Mouse (Mus musculus) CH12.LX (cell line): Measurements from ENCODE around the gene Plxna1. TPM values are rescaled to one million over a fixed set of nuclear protein-coding genes. Genes with fewer than 3 reads are reported as not detected.

Source experiments
- DNase-seq: peaks from one replicate; pipeline ENCODE4 v3.0.0-alpha.2; 2013; ENCODE audit errors: extremely low read depth
- H3K27ac ChIP-seq: 2 replicates; pipeline ENCODE4 v1.5.1; 2012; ENCODE audit warnings: low read depth, mild to moderate bottlenecking, control low read depth, moderate library complexity; ENCODE audit not compliant: insufficient read depth
- H3K27me3 ChIP-seq: replicated peaks from 2 replicates; pipeline ENCODE3; 2012; ENCODE audit warnings: inconsistent platforms
- H3K36me3 ChIP-seq, 2 experiments: replicated peaks in 1 of 2; 2 replicates each; pipeline versions ENCODE3 to v1.6.1; 2012; ENCODE audit warnings: inconsistent platforms in 1 of 2, low read length in 1 of 2, mild to moderate bottlenecking in 1 of 2, mixed read lengths in 1 of 2, moderate library complexity in 1 of 2; ENCODE audit not compliant: control insufficient read depth in 1 of 2, insufficient read depth in 1 of 2
- H3K4me1 ChIP-seq, 2 experiments: 2 replicates each; pipeline ENCODE4 v1.6.1; 2012; ENCODE audit warnings: inconsistent platforms in 1 of 2, moderate library complexity in 1 of 2; ENCODE audit not compliant: insufficient read depth in 2 of 2, control insufficient read depth in 1 of 2
- H3K4me2 ChIP-seq: 2 replicates; pipeline ENCODE4 v1.6.1; 2012; ENCODE audit warnings: low read depth, mild to moderate bottlenecking, control low read depth; ENCODE audit not compliant: poor library complexity, insufficient read depth, severe bottlenecking
- H3K4me3 ChIP-seq, 3 experiments: fragments of 150-350 bp in 1 of 3; sonication (generic) in 1 of 3; replicated peaks in 1 of 3; 2 replicates each; pipeline versions ENCODE3 to v1.5.1; 2011 to 2012; ENCODE audit warnings: low read depth in 2 of 3, low read length in 2 of 3, mild to moderate bottlenecking in 2 of 3, moderate library complexity in 2 of 3, control low read depth in 1 of 3, improper control_type of control experiment in 1 of 3, inconsistent platforms in 1 of 3, mixed read lengths in 1 of 3; ENCODE audit not compliant: poor library complexity in 1 of 3
- H3K79me2 ChIP-seq: replicated peaks from 2 replicates; pipeline ENCODE4 v1.6.1; 2012; ENCODE audit warnings: mild to moderate bottlenecking, moderate library complexity; ENCODE audit not compliant: control insufficient read depth, poor library complexity, insufficient read depth, severe bottlenecking; ENCODE audit errors: extremely low read depth
- H3K9ac ChIP-seq: 2 replicates; pipeline ENCODE4 v1.6.1; 2012; ENCODE audit warnings: low read depth, mild to moderate bottlenecking, control low read depth, moderate library complexity; ENCODE audit not compliant: insufficient read depth
- H3K9me3 ChIP-seq: replicated peaks from 2 replicates; pipeline ENCODE3; 2012; ENCODE audit warnings: low read length, inconsistent platforms, mixed read lengths
- BHLHE40 ChIP-seq: IDR thresholded peaks from 2 replicates; pipeline ENCODE4 v1.6.1; 2011; ENCODE audit warnings: mild to moderate bottlenecking, low read depth, low read length, improper control_type of control experiment
- CHD1 ChIP-seq: IDR thresholded peaks from 2 replicates; pipeline ENCODE4 v1.6.1; 2012; ENCODE audit warnings: low read depth, low read length, improper control_type of control experiment, inconsistent platforms
- CHD2 ChIP-seq: IDR thresholded peaks from 2 replicates; pipeline ENCODE4 v1.6.1; 2011; ENCODE audit warnings: low read length, improper control_type of control experiment
- CTCF ChIP-seq, 2 experiments: IDR thresholded peaks in 1 of 2; conservative IDR thresholded peaks in 1 of 2; 2 replicates each; pipeline ENCODE4 v1.5.1; 2011 to 2012; ENCODE audit warnings: low read depth in 2 of 2, low read length in 2 of 2, improper control_type of control experiment in 1 of 2, inconsistent platforms in 1 of 2, mild to moderate bottlenecking in 1 of 2, moderate library complexity in 1 of 2
- E2F4 ChIP-seq: IDR thresholded peaks from 2 replicates; pipeline ENCODE4 v1.6.1; 2011; ENCODE audit warnings: low read depth, low read length, improper control_type of control experiment; ENCODE audit not compliant: insufficient replicate concordance
- ETS1 ChIP-seq: conservative IDR thresholded peaks from 2 replicates; pipeline ENCODE4 v1.6.1; 2012; ENCODE audit warnings: low read depth, mild to moderate bottlenecking, inconsistent platforms, low read length, improper control_type of control experiment, moderate library complexity
- GABPA ChIP-seq: IDR thresholded peaks from 2 replicates; pipeline ENCODE4 v1.6.1; 2012; ENCODE audit warnings: low read depth, low read length, improper control_type of control experiment, inconsistent platforms; ENCODE audit not compliant: insufficient replicate concordance
- HCFC1 ChIP-seq: IDR thresholded peaks from 2 replicates; pipeline ENCODE4 v1.6.1; 2012; ENCODE audit warnings: low read depth, mild to moderate bottlenecking, inconsistent platforms, low read length, improper control_type of control experiment
- JUND ChIP-seq: conservative IDR thresholded peaks from 2 replicates; pipeline ENCODE4 v1.6.1; 2011; ENCODE audit warnings: low read depth, low read length, improper control_type of control experiment
- MAZ ChIP-seq: IDR thresholded peaks from 2 replicates; pipeline ENCODE4 v1.6.1; 2012; ENCODE audit warnings: low read depth, mild to moderate bottlenecking, inconsistent platforms, low read length, improper control_type of control experiment, moderate library complexity
- MXI1 ChIP-seq: IDR thresholded peaks from 2 replicates; pipeline ENCODE4 v1.6.1; 2011; ENCODE audit warnings: mild to moderate bottlenecking, low read depth, low read length, improper control_type of control experiment
- MYC ChIP-seq: IDR thresholded peaks from 2 replicates; pipeline ENCODE4 v1.6.1; 2011; ENCODE audit warnings: low read depth, mild to moderate bottlenecking, improper control_type of control experiment, low read length
- NELFE ChIP-seq: IDR thresholded peaks from 2 replicates; pipeline ENCODE4 v1.6.1; 2011; ENCODE audit warnings: low read depth, low read length, improper control_type of control experiment
- NRF1 ChIP-seq: IDR thresholded peaks from 2 replicates; pipeline ENCODE4 v1.6.1; 2014; ENCODE audit warnings: low read depth, mild to moderate bottlenecking, inconsistent platforms, low read length, improper control_type of control experiment, moderate library complexity
- PAX5 ChIP-seq: IDR thresholded peaks from 2 replicates; pipeline ENCODE4 v1.6.1; 2012; ENCODE audit warnings: low read length, inconsistent platforms, mixed read lengths
- POLR2A ChIP-seq: IDR thresholded peaks from 2 replicates; pipeline ENCODE4 v1.6.1; 2011; ENCODE audit warnings: low read depth, mild to moderate bottlenecking, improper control_type of control experiment, low read length
- POLR2AphosphoS2 ChIP-seq: IDR thresholded peaks from 2 replicates; pipeline ENCODE4 v1.6.1; 2011; ENCODE audit warnings: low read depth, low read length, improper control_type of control experiment
- RAD21 ChIP-seq: IDR thresholded peaks from 2 replicates; pipeline ENCODE4 v1.6.1; 2011; ENCODE audit warnings: low read depth, mild to moderate bottlenecking, low read length, improper control_type of control experiment, moderate library complexity
- RCOR1 ChIP-seq: conservative IDR thresholded peaks from 2 replicates; pipeline ENCODE4 v1.6.1; 2012; ENCODE audit warnings: low read depth, mild to moderate bottlenecking, inconsistent platforms, low read length, improper control_type of control experiment
- TBP ChIP-seq: conservative IDR thresholded peaks from 2 replicates; pipeline ENCODE4 v1.6.1; 2011; ENCODE audit warnings: low read depth, low read length, improper control_type of control experiment
- TCF12 ChIP-seq: IDR thresholded peaks from 2 replicates; pipeline ENCODE4 v1.6.1; 2014; ENCODE audit warnings: low read depth, mild to moderate bottlenecking, inconsistent platforms, low read length, improper control_type of control experiment
- UBTF ChIP-seq: IDR thresholded peaks from 2 replicates; pipeline ENCODE4 v1.6.1; 2012; ENCODE audit warnings: low read depth, mild to moderate bottlenecking, inconsistent platforms, low read length, improper control_type of control experiment, moderate library complexity
- USF2 ChIP-seq: conservative IDR thresholded peaks from 2 replicates; pipeline ENCODE4 v1.6.1; 2011; ENCODE audit warnings: low read depth, low read length, improper control_type of control experiment
- ZMIZ1 ChIP-seq: IDR thresholded peaks from 2 replicates; pipeline ENCODE4 v1.6.1; 2012; ENCODE audit warnings: low read depth, mild to moderate bottlenecking, inconsistent platforms, low read length, improper control_type of control experiment
- dilution Hi-C: fragments of 300-500 bp; cut with MboI; formaldehyde crosslinking; loops from 2 replicates; pipeline ENCODE4 v1.14.3; 2020; ENCODE audit warnings: low sequenced_read_pairs; ENCODE audit not compliant: extremely low pct_unique_long_range_greater_than_20kb, extremely low pct_ligation_motif_present
- in situ Hi-C: fragments of 300-500 bp; cut with MboI; formaldehyde crosslinking; loops from 3 replicates; pipeline ENCODE4 v1.14.3; 2019; ENCODE audit warnings: low sequenced_read_pairs, low pct_ligation_motif_present, low pct_unique_long_range_greater_than_20kb, mixed read lengths
- polyA plus RNA-seq: library from polyadenylated mRNA; unstranded; fragments of >175 nt; gene quantifications from 2 replicates; pipeline ENCODE4 v1.2.1, GENCODE M21; 2012; ENCODE audit warnings: low read depth; ENCODE audit not compliant: insufficient read length
- total RNA-seq, 2 experiments: library from RNA; depleted of rRNA; stranded (reverse); fragments of 300-350 nt in 1 of 2; fragments of >200 nt in 1 of 2; gene quantifications; 2 replicates each; pipeline ENCODE4 v1.2.3; 2012 to 2014

Gene Plxna1
- total and polyA plus RNA-seq, 3 experiments, result 8.9 to 29.5 (median 18.5) TPM

- H3K4me3 ChIP-seq, result no peak overlapping the region
- peaks cover 0 to 21% of the 10 kb centered on the region in 2 experiments for H3K36me3 ChIP-seq
- no peak overlapping the region for H3K27ac ChIP-seq
- H3K4me2 ChIP-seq, result no peak overlapping the region
- no peaks in the 10 kb centered on the region for H3K79me2 ChIP-seq
- no peaks in the 10 kb centered on the region for H3K27me3 ChIP-seq
- DNase-seq, result no peak
- no peaks in the 10 kb centered on the region for H3K9me3 ChIP-seq
- no peak for TF ChIP-seq MYC
- no peak for TF ChIP-seq POLR2AphosphoS2
- no peak for TF ChIP-seq NELFE
- TF ChIP-seq MAZ, result no peak
- TF ChIP-seq MXI1, result no peak
- no peak for TF ChIP-seq NRF1
- TF ChIP-seq UBTF, result no peak
- no peak for TF ChIP-seq ZMIZ1
- no peak for TF ChIP-seq RCOR1
- no peak overlapping the region for H3K9ac ChIP-seq
- dilution Hi-C loops (no loop called here), in situ Hi-C loops (no loop called here)
- peaks cover 0 to 3% of the 10 kb centered on the region in 2 experiments; a peak in 1 of 4 replicates for H3K4me1 ChIP-seq
Observed at GRCm38 (mm10) chr6:89384699-89385098, 22.3 kb upstream of the Plxna1 start.

GRCm38 (mm10) chr6:89381851-89382250, 19.4 kb upstream of the Plxna1 start:
- in situ Hi-C loops (no loop called here), dilution Hi-C loops (no loop called here)
- Histone ChIP-seq H3K27me3 (no peaks in the 10 kb centered on the region), H3K36me3 (peaks cover 0 to 21% of the 10 kb centered on the region in 2 experiments), H3K79me2 (no peaks in the 10 kb centered on the region), H3K27ac (no peak overlapping the region), H3K4me2 (no peak overlapping the region), H3K9ac (no peak overlapping the region), H3K9me3 (no peaks in the 10 kb centered on the region), H3K4me1 (peaks cover 0 to 10% of the 10 kb centered on the region in 2 experiments; a peak in 2 of 4 replicates), H3K4me3 (no peak overlapping the region)
- TF ChIP-seq BHLHE40 (no peak), ZMIZ1 (no peak), E2F4 (no peak), RCOR1 (no peak), PAX5 (no peak), NELFE (no peak), CHD2 (no peak), USF2 (no peak), UBTF (no peak)
- DNase-seq, result no peak

GRCm38 (mm10) chr6:89381172-89381571, 18.8 kb upstream of the Plxna1 start:
- H3K4me1 ChIP-seq, result peaks cover 0 to 10% of the 10 kb centered on the region in 2 experiments; a peak in 2 of 4 replicates
- H3K27ac ChIP-seq, result no peak overlapping the region
- H3K27me3 ChIP-seq, result no peaks in the 10 kb centered on the region
- no peak overlapping the region for H3K4me2 ChIP-seq
- H3K4me3 ChIP-seq, result no peak overlapping the region
- no peaks in the 10 kb centered on the region for H3K9me3 ChIP-seq
- TF ChIP-seq ZMIZ1 (no peak), PAX5 (no peak), RAD21 (no peak), ETS1 (no peak), POLR2A (no peak), RCOR1 (no peak), GABPA (no peak), CHD1 (no peak), CHD2 (no peak), HCFC1 (no peak), TBP (no peak), BHLHE40 (no peak), CTCF (conservative IDR thresholded peaks at IDR 0.05 in 1 of 2, IDR thresholded peaks at IDR 0.05 in 1 of 2; ENCODE audit: low read depth in 2 of 2, low read length in 2 of 2) (no peak), JUND (no peak), TCF12 (no peak)
- TF ChIP-seq, all 38 proteins: peak for 0
- peaks cover 0 to 21% of the 10 kb centered on the region in 2 experiments for H3K36me3 ChIP-seq
- no peak for DNase-seq
- H3K9ac ChIP-seq, result no peak overlapping the region
- H3K79me2 ChIP-seq, result no peaks in the 10 kb centered on the region
- in situ Hi-C loops, result no loop called here
- dilution Hi-C loops, result no loop called here
